Mouse (Mus musculus) midbrain, embryonic 14.5 days (tissue): ENCODE measurements around the gene Copg2. TPM values are rescaled to one million over a fixed set of nuclear protein-coding genes. Genes with fewer than 3 reads are reported as not detected.

Experiments used
- ATAC-seq: fragments of 200-750 bp; cut with Nextera tagmentation; 2 replicates; pipeline ENCODE4 v1.8.0; 2017; ENCODE audit warnings: moderate number of reproducible peaks, moderate library complexity; ENCODE audit not compliant: low FRiP score, low TSS enrichment
- DNase-seq: peaks from one replicate; pipeline ENCODE4 v3.0.0-alpha.2; 2015
- H3K27ac ChIP-seq: fragments of 300-500 bp; sonication (generic); replicated peaks from 2 replicates; pipeline ENCODE4 v1.5.1; 2014; ENCODE audit warnings: mild to moderate bottlenecking, low read depth, low read length, moderate library complexity
- H3K27me3 ChIP-seq: fragments of 300-500 bp; sonication (generic); 2 replicates; pipeline ENCODE4 v1.6.1; 2014; ENCODE audit warnings: low read length, control low read depth, mixed read lengths; ENCODE audit not compliant: control insufficient read depth, insufficient read depth
- H3K36me3 ChIP-seq: fragments of 300-500 bp; sonication (generic); 2 replicates; pipeline ENCODE4 v1.6.1; 2014; ENCODE audit warnings: low read length, control low read depth; ENCODE audit not compliant: control insufficient read depth, insufficient read depth
- H3K4me1 ChIP-seq: fragments of 300-500 bp; sonication (generic); 2 replicates; pipeline ENCODE4 v1.6.1; 2014; ENCODE audit warnings: mild to moderate bottlenecking, antibody characterized with exemption, low read length, control low read depth; ENCODE audit not compliant: control insufficient read depth, insufficient read depth
- H3K4me2 ChIP-seq: fragments of 300-500 bp; sonication (generic); 2 replicates; pipeline ENCODE4 v1.6.1; 2014; ENCODE audit warnings: mild to moderate bottlenecking, low read length, moderate library complexity
- H3K4me3 ChIP-seq: fragments of 300-500 bp; sonication (generic); replicated peaks from 2 replicates; pipeline ENCODE4 v1.5.1; 2014; ENCODE audit warnings: low read depth, low read length
- H3K9ac ChIP-seq: fragments of 300-500 bp; sonication (generic); replicated peaks from 2 replicates; pipeline ENCODE4 v1.6.1; 2014; ENCODE audit warnings: mild to moderate bottlenecking, low read length, moderate library complexity
- H3K9me3 ChIP-seq: fragments of 300-500 bp; sonication (generic); 2 replicates; pipeline ENCODE4 v1.6.1; 2016; ENCODE audit warnings: low read length, control low read depth, mixed read lengths; ENCODE audit not compliant: control insufficient read depth
- WGBS: fragments of 180-500 bp; shearing (Covaris S2); extraction: QIAGEN DNeasy Blood & Tissue Kit; methylation state at CpG from one replicate; pipeline ENCODE4 v1.1.7; 2014; 5-methylcytosine and 5-hydroxymethylcytosine counted together
- polyA plus RNA-seq: library from polyadenylated mRNA; unstranded; fragments of >200 nt; fragmentation: Nextera tagmentation; extraction: Ambion mirVana; gene quantifications from 2 replicates; pipeline ENCODE4 v1.2.1, GENCODE M21; 2014

Copg2 gene
- polyA plus RNA-seq, 1 experiment from 2014 or later = 47.4 TPM

DNA sequence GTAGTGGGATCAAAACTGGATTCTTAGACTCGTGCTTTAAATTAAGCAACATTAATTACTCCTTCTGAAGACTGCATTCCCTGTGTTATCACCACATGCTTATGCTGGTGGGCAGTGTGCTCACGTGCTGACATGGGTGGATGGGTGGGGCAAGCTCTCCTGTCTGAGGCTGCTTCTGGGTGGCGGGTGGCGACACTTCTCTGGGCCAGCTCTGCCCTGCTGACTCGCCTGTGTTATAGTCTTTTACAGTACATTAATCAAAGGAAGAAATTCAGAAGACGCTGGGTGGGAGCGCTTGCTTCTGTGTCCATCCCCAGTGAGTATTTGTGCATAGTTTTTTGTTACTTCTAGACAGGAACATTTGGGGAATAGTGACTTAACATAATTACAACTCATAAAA is 151.0 kb downstream of the Copg2 start:
- no peak overlapping the region for H3K4me2 ChIP-seq
- H3K4me1 ChIP-seq = no peaks in the 10 kb centered on the region
- 74% methylated on average over 7 of the region's 7 CpGs for WGBS
- ATAC-seq = no peak
- H3K27ac ChIP-seq = no peak overlapping the region
- H3K9me3 ChIP-seq = no peaks in the 10 kb centered on the region
- H3K9ac ChIP-seq = no peak overlapping the region
- no peaks in the 10 kb centered on the region for H3K27me3 ChIP-seq
- DNase-seq = no peak
- H3K36me3 ChIP-seq = peaks cover 82% of the 10 kb centered on the region
- no peak overlapping the region for H3K4me3 ChIP-seq

DNA sequence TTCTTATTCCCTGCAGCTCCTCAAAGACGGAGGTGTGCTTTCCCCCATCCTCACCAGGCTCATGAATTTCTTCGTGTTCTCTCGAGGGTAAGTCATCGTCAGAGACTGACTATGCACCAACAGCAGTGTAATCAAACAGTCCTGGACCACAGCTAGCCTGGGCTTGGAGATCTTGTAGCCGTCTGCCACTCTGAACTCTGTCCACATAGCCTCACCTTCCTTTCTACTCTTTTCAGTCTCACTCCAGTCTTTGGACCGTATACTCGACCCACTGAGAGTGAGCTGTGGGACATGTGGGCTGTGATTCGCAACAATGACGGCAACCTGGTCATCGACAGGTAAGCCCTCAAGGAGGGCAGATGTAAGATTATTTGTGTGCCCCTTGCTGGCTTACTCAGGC is 151.7 kb downstream of the Copg2 start:
- no peak overlapping the region for H3K4me2 ChIP-seq
- no peak overlapping the region for H3K9ac ChIP-seq
- no peaks in the 10 kb centered on the region for H3K27me3 ChIP-seq
- no peak overlapping the region for H3K27ac ChIP-seq
- H3K4me1 ChIP-seq = no peaks in the 10 kb centered on the region
- WGBS = 84% methylated on average over 10 of the region's 10 CpGs
- ATAC-seq (no peak), DNase-seq (no peak)
- no peak overlapping the region for H3K4me3 ChIP-seq
- H3K36me3 ChIP-seq = peaks cover 75% of the 10 kb centered on the region
- H3K9me3 ChIP-seq = 0 out of 2 replicates have a peak, but pooled peaks cover under 1% of the 10 kb centered on the region

DNA sequence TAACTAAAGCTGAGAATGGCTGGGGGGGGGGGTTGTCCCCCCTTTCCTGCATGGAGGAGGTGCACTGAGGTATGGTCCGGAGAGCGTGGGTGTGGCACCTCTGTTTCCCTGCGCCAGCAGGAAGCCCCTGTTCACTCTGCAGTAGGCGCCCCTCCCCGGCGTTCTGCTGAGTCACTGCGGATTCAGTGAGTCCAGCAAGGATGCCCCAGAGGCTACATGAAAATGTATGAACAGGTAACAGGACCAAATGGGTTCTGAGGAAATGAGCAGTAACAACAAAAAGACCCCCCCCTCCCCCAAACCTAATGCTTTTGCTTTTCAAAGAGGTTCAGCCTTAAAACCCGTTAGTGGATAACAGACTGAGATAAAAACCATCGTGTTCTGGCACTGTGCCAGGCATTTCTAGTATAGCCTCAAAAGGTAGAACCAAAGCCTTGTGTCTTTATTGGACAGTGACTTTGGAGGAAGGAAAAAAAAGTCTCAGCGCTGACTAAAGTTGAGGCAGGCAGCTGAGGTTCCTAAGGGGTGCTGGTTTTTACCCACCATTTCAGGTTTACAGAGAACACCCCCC is 157.3 kb downstream of the Copg2 start:
- DNase-seq = peak; percentile 77
- Histone ChIP-seq H3K36me3 (peaks cover 23% of the 10 kb centered on the region), H3K9ac (peak overlapping the region; percentile 73; the same call in 1 of the 2 replicates), H3K4me2 (peak overlapping the region; percentile 65), H3K27ac (peak overlapping the region; percentile 86; the same call in 1 of the 2 replicates), H3K4me1 (peaks cover 1% of the 10 kb centered on the region), H3K4me3 (peak overlapping the region; percentile 58), H3K9me3 (peaks cover 40% of the 10 kb centered on the region), H3K27me3 (no peaks in the 10 kb centered on the region)
- 50% methylated on average over 10 of the region's 10 CpGs for WGBS
- no peak for ATAC-seq

DNA sequence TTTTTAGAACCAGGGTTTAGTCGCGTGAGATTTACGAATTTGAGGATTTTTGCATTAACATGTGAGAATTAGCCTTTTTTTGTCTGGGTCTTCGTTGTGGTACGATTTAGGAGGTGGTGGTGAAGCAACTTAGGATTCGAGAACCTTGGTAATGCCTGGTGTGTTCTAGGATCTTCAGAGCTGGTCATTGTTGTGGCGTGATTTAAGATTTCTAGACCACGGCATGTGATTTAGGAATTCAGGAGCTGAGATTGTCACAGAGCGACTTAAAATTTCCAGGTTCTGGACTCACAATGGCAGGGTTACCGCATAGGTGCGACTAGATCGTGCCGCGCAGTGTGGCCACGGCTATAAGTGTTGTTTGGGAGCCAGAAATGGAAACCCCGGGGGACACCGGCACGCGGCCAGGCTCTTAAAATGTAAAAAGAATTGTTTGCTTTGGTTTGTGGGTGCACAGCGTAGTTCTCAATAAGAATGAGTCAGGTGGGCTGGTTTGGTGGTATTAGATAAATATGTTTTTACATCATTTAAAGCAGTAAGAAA is 158.1 kb downstream of the Copg2 start:
- Histone ChIP-seq H3K27ac (peak overlapping the region; percentile 86), H3K4me2 (peak overlapping the region; percentile 65), H3K9ac (peak overlapping the region; percentile 73), H3K36me3 (peaks cover 16% of the 10 kb centered on the region), H3K4me3 (peak overlapping the region; percentile 58), H3K27me3 (no peaks in the 10 kb centered on the region), H3K9me3 (peaks cover 40% of the 10 kb centered on the region), H3K4me1 (peaks cover 8% of the 10 kb centered on the region)
- DNase-seq (no peak), ATAC-seq (no peak)
- 46% methylated on average over 20 of the region's 20 CpGs for WGBS

DNA sequence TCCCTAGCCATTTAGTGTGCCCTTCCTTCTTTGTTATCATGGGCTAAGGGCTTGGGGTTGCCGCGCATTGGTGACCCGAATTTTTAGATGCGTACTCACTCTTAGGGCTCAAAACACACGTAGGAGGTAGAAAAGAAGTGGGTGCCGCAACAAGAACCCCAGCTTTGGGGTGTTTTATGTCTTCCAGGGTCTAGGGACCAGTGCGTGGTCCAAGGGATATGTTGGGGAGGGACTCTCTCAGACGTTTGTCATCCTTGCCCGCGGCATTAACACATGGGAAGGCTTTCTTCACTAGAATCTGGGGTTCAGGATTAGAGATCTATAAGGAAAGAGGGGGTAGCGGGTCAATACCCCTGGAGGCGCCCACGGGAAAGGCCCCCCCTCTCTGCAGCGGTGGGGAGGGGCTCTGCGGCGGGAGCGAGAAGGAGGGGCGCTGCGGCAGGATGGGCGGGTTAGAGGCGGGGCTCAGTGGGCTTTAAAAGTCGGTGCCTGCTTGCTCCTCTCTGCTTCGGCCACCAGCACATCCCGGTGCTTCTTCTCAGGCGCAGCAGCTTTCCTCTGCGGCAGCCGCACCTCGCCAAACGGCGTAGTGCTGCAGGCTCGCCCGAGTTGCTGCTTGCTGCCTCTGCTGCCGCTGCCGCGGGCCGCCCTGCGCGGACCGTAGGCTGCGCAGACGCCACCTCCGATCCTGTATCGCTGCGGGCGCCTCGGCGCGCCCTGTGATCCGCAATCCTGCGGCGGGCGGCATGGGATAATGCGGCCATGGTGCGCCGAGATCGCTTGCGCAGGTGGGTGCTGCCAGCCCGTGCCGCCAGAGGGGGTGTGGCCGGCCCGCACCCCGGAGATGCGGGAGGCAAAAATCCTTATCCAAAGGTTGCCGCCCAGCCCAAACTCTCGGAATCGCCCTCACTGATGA is 158.8 kb downstream of the Copg2 start:
- Histone ChIP-seq H3K4me1 (peaks cover 12% of the 10 kb centered on the region), H3K9ac (peak overlapping the region; percentile 73), H3K4me3 (peak overlapping the region; percentile 58), H3K27me3 (no peaks in the 10 kb centered on the region), H3K36me3 (peaks cover 9% of the 10 kb centered on the region), H3K27ac (peak overlapping the region; percentile 86), H3K4me2 (peak overlapping the region; percentile 65), H3K9me3 (peaks cover 40% of the 10 kb centered on the region)
- 54% methylated on average over 65 of the region's 66 CpGs for WGBS
- peak; percentile 76 for ATAC-seq
- DNase-seq = peak; percentile 86

DNA sequence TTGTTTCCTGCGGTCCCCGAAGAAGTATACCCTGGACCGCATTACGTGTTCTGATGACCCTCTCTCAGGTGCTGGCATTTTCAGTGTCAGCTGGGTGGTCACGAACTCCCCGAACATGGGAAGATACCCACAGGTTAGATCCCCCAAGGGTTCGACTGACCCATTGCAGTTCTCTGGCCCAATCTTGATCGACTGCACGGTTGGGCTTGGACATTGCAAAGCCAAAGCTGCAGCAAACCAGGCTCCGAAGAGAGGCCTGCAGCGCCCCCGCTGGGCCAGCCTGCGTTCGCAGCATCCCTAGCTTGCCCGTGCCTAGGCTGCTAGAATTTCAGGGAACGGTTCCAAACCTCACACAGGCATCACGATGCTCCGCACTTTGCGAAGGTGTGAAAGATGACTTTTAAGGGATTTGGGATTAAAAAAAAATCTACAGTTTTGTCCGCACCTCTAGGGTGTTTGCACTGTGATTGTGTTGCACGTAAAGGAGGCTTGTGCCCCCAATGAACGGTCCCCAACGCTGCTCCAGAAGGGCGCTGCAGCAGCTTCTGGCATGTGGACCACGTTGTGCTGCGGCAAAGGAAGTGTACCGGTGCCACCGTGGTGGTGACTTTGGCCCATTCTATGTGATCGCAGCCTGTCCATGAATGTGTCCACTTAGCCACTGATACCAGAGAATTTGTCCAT is 159.6 kb downstream of the Copg2 start:
- ATAC-seq = peak; percentile 64; the same call in 1 of the 2 replicates
- Histone ChIP-seq H3K27ac (peak overlapping the region; percentile 86), H3K4me1 (peaks cover 13% of the 10 kb centered on the region), H3K36me3 (peaks cover under 1% of the 10 kb centered on the region), H3K27me3 (no peaks in the 10 kb centered on the region), H3K4me2 (peak overlapping the region; percentile 65), H3K4me3 (peak overlapping the region; percentile 58), H3K9ac (peak overlapping the region; percentile 73), H3K9me3 (peaks cover 40% of the 10 kb centered on the region)
- WGBS = 47% methylated on average over 29 of the region's 29 CpGs
- peak; percentile 91 for DNase-seq

DNA sequence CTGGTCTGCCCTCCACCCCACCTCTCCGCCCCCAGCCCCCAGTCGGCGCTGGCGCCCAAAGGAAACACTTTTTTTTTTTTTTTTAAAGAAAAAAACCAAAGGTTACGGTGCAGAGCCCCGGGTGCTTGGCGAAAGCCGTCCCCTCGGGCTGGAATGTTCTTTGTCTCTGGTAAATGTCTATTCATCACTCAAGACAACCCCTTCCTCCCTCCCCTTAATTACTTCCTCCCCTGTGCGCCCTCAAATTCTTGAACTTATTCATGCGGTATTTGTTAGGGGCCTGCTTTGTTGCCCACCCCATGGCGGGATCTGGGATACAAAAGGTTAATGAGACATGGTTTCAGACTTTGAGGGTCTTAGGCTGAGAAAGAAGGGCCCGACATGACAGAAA is 160.2 kb downstream of the Copg2 start:
- no peak for ATAC-seq
- WGBS = 57% methylated on average over 13 of the region's 13 CpGs
- no peak overlapping the region for H3K9ac ChIP-seq

DNA sequence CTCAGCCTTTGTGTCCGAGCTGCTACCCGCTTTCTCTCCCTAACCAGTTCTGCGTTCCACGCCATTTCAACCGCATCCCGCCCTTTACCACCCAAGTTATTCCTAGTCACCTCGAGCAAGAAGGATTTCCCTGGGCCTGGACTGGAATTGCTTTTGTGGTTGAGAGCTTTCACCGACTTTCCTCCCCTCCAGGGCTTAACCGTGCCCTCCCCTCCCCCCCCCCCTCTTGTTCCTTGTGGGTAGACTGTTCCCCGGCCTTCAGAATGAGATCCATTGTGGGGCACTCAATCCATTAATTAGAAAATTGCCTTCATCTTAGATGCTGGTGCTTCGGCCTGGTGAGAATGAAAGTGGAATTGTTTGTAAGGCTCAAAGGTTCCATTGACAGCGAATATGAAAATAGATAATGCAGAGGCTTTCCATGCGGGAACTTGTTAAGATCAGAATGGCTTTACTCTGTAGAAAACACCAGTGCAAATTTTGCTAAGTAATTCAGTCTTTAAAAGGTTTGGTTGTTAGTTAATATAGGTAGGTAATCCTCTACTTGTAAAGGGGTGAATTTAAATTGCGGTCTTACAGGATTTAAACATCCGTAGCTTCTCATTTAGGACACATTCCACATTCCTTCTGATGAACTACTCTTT is 160.7 kb downstream of the Copg2 start:
- 49% methylated on average over 15 of the region's 15 CpGs for WGBS
- H3K9ac ChIP-seq = peak overlapping the region; percentile 0; the same call in 1 of the 2 replicates
- DNase-seq (peak; percentile 54), ATAC-seq (no peak)
- no peaks in the 10 kb centered on the region for H3K27me3 ChIP-seq
- H3K4me3 ChIP-seq = 0 out of 2 replicates have a peak overlapping the region, but pooled peaks have one; percentile 13
- H3K27ac ChIP-seq = peak overlapping the region; percentile 86
- peaks cover 40% of the 10 kb centered on the region for H3K9me3 ChIP-seq
- peak overlapping the region; percentile 65 for H3K4me2 ChIP-seq
- peaks cover 13% of the 10 kb centered on the region for H3K4me1 ChIP-seq
- H3K36me3 ChIP-seq = no peaks in the 10 kb centered on the region; the same call in 1 of the 2 replicates

More for the DNA sequence above, 160.2 kb downstream of the Copg2 start:
- H3K9me3 ChIP-seq = peaks cover 40% of the 10 kb centered on the region
- H3K4me3 ChIP-seq = no peak overlapping the region
- peak overlapping the region; percentile 65 for H3K4me2 ChIP-seq
- no peaks in the 10 kb centered on the region; the same call in 1 of the 2 replicates for H3K36me3 ChIP-seq
- H3K27me3 ChIP-seq = no peaks in the 10 kb centered on the region
- DNase-seq = peak; percentile 55
- peaks cover 13% of the 10 kb centered on the region for H3K4me1 ChIP-seq
- peak overlapping the region; percentile 86 for H3K27ac ChIP-seq
